Comparison of ENCODE assay signal across 17 mouse cellular contexts in genomic region chr8:77764253-77764652, GRCm38 (mm10). TPM values are rescaled to one million over a fixed set of nuclear protein-coding genes. Genes with fewer than 3 reads are reported as not detected.
A peak's percentile ranks its signal among the peaks of the same experiment; 100 is the strongest.
DNase-seq lines count a peak whose midpoint lies in the region; TF ChIP-seq lines count a peak whose summit lies in the region.
"Had no signal": no experiment of that assay in that cellular context is flagged by ENCODE, and none has a peak within 500 bp of the region (broad histone marks: within the 10 kb centered on the region; RNA-seq: fewer than 3 reads in every experiment).

No protein-coding gene starts in this region.

- H3K4me3 ChIP-seq in kidney, adult 2 months (ENCODE audit: insufficient read depth, low read depth, low read length): no peak overlapping the region
- H3K4me3 ChIP-seq: forebrain, embryonic 13.5 days; gastrocnemius, adult 2 months; heart, embryonic 10.5 days; neural tube, embryonic 12.5 days; stomach, embryonic 15.5 days had no signal

- 38% methylated on average over 8 of the region's 8 CpGs for WGBS in kidney, adult 2 months

- no peaks in the 10 kb centered on the region for H3K4me1 ChIP-seq in kidney, adult 2 months (ENCODE audit: control insufficient read depth, insufficient read depth, low read length)
- H3K4me1 ChIP-seq: forebrain, embryonic 13.5 days; heart, embryonic 10.5 days; neural tube, embryonic 12.5 days; stomach, embryonic 15.5 days had no signal

- peak; percentile 50 for DNase-seq in adrenal gland, postnatal 14 days
- DNase-seq in adrenal gland, postnatal 25 days: no peak
- peak; percentile 30 for DNase-seq in kidney, adult 2 months
- DNase-seq in kidney, adult 18-20 months: no peak
- peak; percentile 43 for DNase-seq in 3T3-L1 (ENCODE audit: low read depth, low spot score)
- peak; percentile 17 to 44 for DNase-seq in kidney, postnatal 25 days
- no peak for DNase-seq in right cerebral cortex, postnatal 10 days (ENCODE audit: low spot score in 2 of 2)
- no peak for DNase-seq in spleen, postnatal 14 days (ENCODE audit: low spot score in 2 of 2)
- DNase-seq: cerebellum, adult 11 months; gastrocnemius, adult 2 months; heart, postnatal 36 days; layer of hippocampus, postnatal 36 days; thymus, postnatal 14 days had no signal

- no peak for TF ChIP-seq CTCF in kidney, adult 2 months (conservative IDR thresholded peaks at IDR 0.05; ENCODE audit: insufficient read depth, insufficient read length, low read depth, low read length)

- H3K27me3 ChIP-seq in kidney, adult 2 months (replicated peaks; ENCODE audit: control insufficient read depth, insufficient read depth, low read length): no peaks in the 10 kb centered on the region
- H3K27me3 ChIP-seq: forebrain, embryonic 13.5 days; neural tube, embryonic 12.5 days; stomach, embryonic 15.5 days had no signal

- H3K27ac ChIP-seq in kidney, adult 2 months (ENCODE audit: insufficient read depth, low read depth, low read length): no peak overlapping the region
- H3K27ac ChIP-seq: forebrain, embryonic 13.5 days; gastrocnemius, adult 2 months; heart, embryonic 10.5 days; neural tube, embryonic 12.5 days; stomach, embryonic 15.5 days had no signal

- peaks cover 2% of the 10 kb centered on the region; the same call in 1 of the 2 replicates for H3K36me3 ChIP-seq in kidney, adult 2 months (ENCODE audit: control insufficient read depth, insufficient read depth, low read length)
- H3K36me3 ChIP-seq: heart, embryonic 10.5 days; neural tube, embryonic 12.5 days; stomach, embryonic 15.5 days had no signal

- TF ChIP-seq POLR2A in kidney, adult 2 months (IDR thresholded peaks at IDR 0.05; ENCODE audit: low read depth, low read length): no peak

RNA-seq across cellular contexts. Expression of gene Ednra, which starts 40.0 kb away (rescaled TPM):
- total RNA-seq in adrenal gland, postnatal 14 days (2021): 25.9 and 27.8 TPM in 2 replicates
- total RNA-seq in adrenal gland, postnatal 25 days (2021): 21.0 and 24.3 TPM in 2 replicates
- polyA plus RNA-seq in kidney, adult 2 months (2012; rRNA removed): 3.7 and 4.1 TPM in 2 replicates

Comparison
In these comparisons a context has a peak if more than half of its experiments do, and no peak if none do; other contexts are left out.
1. DNase-seq: peak in adrenal gland, postnatal 14 days (single experiment), kidney, adult 2 months (single experiment), 3T3-L1 (single experiment) and kidney, postnatal 25 days (2 of 2); none in adrenal gland, postnatal 25 days (single experiment), kidney, adult 18-20 months (single experiment), right cerebral cortex, postnatal 10 days (0 of 2) and spleen, postnatal 14 days (0 of 2).